Mouse (Mus musculus): ENCODE measurements around the gene Krt18.

- TF ChIP-seq POLR2A (IDR thresholded peaks at IDR 0.05; ENCODE audit: borderline replicate concordance, control insufficient read depth, low read depth, low read length) (no peak), CTCF (IDR thresholded peaks at IDR 0.05; ENCODE audit: control insufficient read depth, insufficient read depth, low read length) (peak; percentile 83)
Observed at GRCm38 (mm10) chr15:101988119-101988518, 39.9 kb upstream of the Krt18 start.
